In genomic region chr11:87986831-87987793, GRCm38 (mm10) we compare ENCODE assay signal across 8 mouse cellular contexts. TPM values are rescaled to one million over a fixed set of nuclear protein-coding genes. Genes with fewer than 3 reads are reported as not detected.
A peak's percentile ranks its signal among the peaks of the same experiment; 100 is the strongest.
DNase-seq lines count a peak whose midpoint lies in the region; ATAC-seq and TF ChIP-seq lines count a peak whose summit lies in the region.

TSS of gene Dynll2 (minus strand) at chr11:87987533.

- peak within 1 kb of the TSS; percentile 86 for H3K4me2 ChIP-seq in hindbrain, postnatal 0 days (ENCODE audit: low read depth, low read length)

- peak within 1 kb of the TSS; percentile 94 for H3K4me3 ChIP-seq in cortical plate, adult 2 months (ENCODE audit: insufficient read depth, low read length)
- H3K4me3 ChIP-seq in hindbrain, postnatal 0 days (ENCODE audit: low read length) = peak within 1 kb of the TSS; percentile 99

- peak; percentile 91 to 96 for DNase-seq in adrenal gland, adult (ENCODE audit: inconsistent age in 2 of 2, low spot score in 1 of 2)
- DNase-seq in gastrocnemius, adult 8-10 months (ENCODE audit: low spot score in 2 of 2) = peak; percentile 50 to 82
- peak; percentile 98 for DNase-seq in hindbrain, postnatal 0 days (ENCODE audit: low spot score)
- DNase-seq in left cerebral cortex, adult 8-10 months (ENCODE audit: low spot score in 2 of 2) = peak; percentile 79 to 86
- DNase-seq in right cerebral cortex, adult 2 months (ENCODE audit: low spot score in 2 of 2) = peak; percentile 84 to 87
- peak; percentile 53 for DNase-seq in urinary bladder, postnatal 10 days (ENCODE audit: low spot score)

- H3K9ac ChIP-seq in hindbrain, postnatal 0 days (replicated peaks; ENCODE audit: low read length) = peak within 1 kb of the TSS; percentile 98

- no peaks in the 10 kb centered on the region for H3K27me3 ChIP-seq in hindbrain, postnatal 0 days (ENCODE audit: insufficient read depth, low read length)

- WGBS in hindbrain, postnatal 0 days = under 1% methylated on average over 101 of the region's 107 CpGs

- TF ChIP-seq CTCF in cortical plate, adult 2 months (IDR thresholded peaks at IDR 0.05; ENCODE audit: extremely low read depth, insufficient read depth, low read length) = no peak
- no peak for TF ChIP-seq CTCF in hindbrain, postnatal 0 days (IDR thresholded peaks at IDR 0.05; ENCODE audit: low read depth)

- peak; percentile 97 for ATAC-seq in hindbrain, postnatal 0 days
- ATAC-seq in megakaryocyte, adult 5-6 weeks (ENCODE audit: poor library complexity, severe bottlenecking) = peak; percentile 86

- H3K36me3 ChIP-seq in hindbrain, postnatal 0 days (ENCODE audit: insufficient read depth, low read length) = peaks cover 9% of the 10 kb centered on the region; the same call in 1 of the 2 replicates

- H3K9me3 ChIP-seq in hindbrain, postnatal 0 days (ENCODE audit: low read length) = no peaks in the 10 kb centered on the region

- peak within 1 kb of the TSS; percentile 98 for H3K27ac ChIP-seq in cortical plate, adult 2 months (ENCODE audit: insufficient read depth, low read length)
- H3K27ac ChIP-seq in hindbrain, postnatal 0 days = peak within 1 kb of the TSS; percentile 98

- H3K4me1 ChIP-seq in cortical plate, adult 2 months (ENCODE audit: control insufficient read depth, insufficient read depth, low read length) = peaks cover 8% of the 10 kb centered on the region; the same call in 1 of the 2 replicates
- peaks cover 20% of the 10 kb centered on the region for H3K4me1 ChIP-seq in hindbrain, postnatal 0 days (ENCODE audit: insufficient read depth, low read length)

- peak; percentile 86 for TF ChIP-seq POLR2A in cortical plate, adult 2 months (IDR thresholded peaks at IDR 0.05; ENCODE audit: extremely low read depth, insufficient read depth, low read length)

RNA-seq across cellular contexts. Expression of gene Dynll2, which starts in this region (rescaled TPM):
- 396 and 411 TPM in 2 replicates for polyA plus RNA-seq in cortical plate, adult 2 months (2012; rRNA removed)
- 100 to 1,000 TPM; 201 to 320 (median 253) TPM for total RNA-seq in gastrocnemius, adult 8-10 months (2022)
- 51.3 and 62.1 TPM in 2 replicates for total RNA-seq in hindbrain, postnatal 0 days (2014; rRNA removed)
- polyA plus RNA-seq in hindbrain, postnatal 0 days (2015; fragmentation: Nextera tagmentation; extraction: Ambion mirVana) = 59.7 and 60.5 TPM in 2 replicates
- total RNA-seq in left cerebral cortex, adult 8-10 months (2022) = 100 to 1,000 TPM; 623 to 646 (median 629) TPM
- total RNA-seq in megakaryocyte, adult 5-6 weeks (2015) = 6.8 and 8.1 TPM in 2 replicates
- 4.4 and 8.8 TPM in 2 replicates for total RNA-seq in megakaryocyte, adult 5-6 weeks (2017)

Comparison
In these comparisons a context has a peak if more than half of its experiments do, and no peak if none do; other contexts are left out.
1. Peak in every context shown above with its lines: DNase-seq, ATAC-seq, H3K4me3 ChIP-seq and H3K27ac ChIP-seq.